Mouse (Mus musculus) central nervous system, embryonic 18 days (tissue): ENCODE data around the gene Mfsd10. TPM values are rescaled to one million over a fixed set of nuclear protein-coding genes. Genes with fewer than 3 reads are reported as not detected.

Source experiments
- polyA plus RNA-seq: library from polyadenylated mRNA; depleted of rRNA; stranded (reverse); fragments of >200 nt; gene quantifications from 2 replicates; pipeline ENCODE4 v1.2.3, GENCODE M21; 2012; rRNA removed

Mfsd10 gene
- 222 and 224 TPM in 2 replicates for polyA plus RNA-seq

GRCm38 (mm10) chr5:34636481-34637287 is at the start of gene Mfsd10:
Gene Mfsd10 (minus strand): TSS chr5:34637212.

GRCm38 (mm10) chr5:34659686-34660590 is 22.9 kb upstream of the Mfsd10 start, which contains the start of the genes Nop14 and Grk4:
Gene Nop14 (minus strand): TSS chr5:34660148.
Gene Grk4 (plus strand): TSS chr5:34660379.

Other genes starting within 250 kb of the Mfsd10 start
- gene Tnip2, start 123.2 kb downstream of the Mfsd10 start, polyA plus RNA-seq, result 13.6 and 13.7 TPM in 2 replicates
- 32.1 and 37.2 TPM in 2 replicates for gene Sh3bp2, start 111.4 kb downstream of the Mfsd10 start, polyA plus RNA-seq
- 253 and 261 TPM in 2 replicates for gene Add1, start 63.5 kb downstream of the Mfsd10 start, polyA plus RNA-seq
- gene Nop14, start 22.9 kb upstream of the Mfsd10 start, polyA plus RNA-seq, result 21.6 and 22.1 TPM in 2 replicates
- 3.8 and 4.3 TPM in 2 replicates for gene Grk4, start 23.2 kb upstream of the Mfsd10 start, polyA plus RNA-seq
- gene Htt, start 124.5 kb upstream of the Mfsd10 start, polyA plus RNA-seq, result 29.6 and 29.8 TPM in 2 replicates